Mouse (Mus musculus): ENCODE measurements around the gene Rassf1. TPM values are rescaled to one million over a fixed set of nuclear protein-coding genes. Genes with fewer than 3 reads are reported as not detected.

Gene Rassf1
- polyA plus RNA-seq, 1 experiment = 63.4 TPM

DNA sequence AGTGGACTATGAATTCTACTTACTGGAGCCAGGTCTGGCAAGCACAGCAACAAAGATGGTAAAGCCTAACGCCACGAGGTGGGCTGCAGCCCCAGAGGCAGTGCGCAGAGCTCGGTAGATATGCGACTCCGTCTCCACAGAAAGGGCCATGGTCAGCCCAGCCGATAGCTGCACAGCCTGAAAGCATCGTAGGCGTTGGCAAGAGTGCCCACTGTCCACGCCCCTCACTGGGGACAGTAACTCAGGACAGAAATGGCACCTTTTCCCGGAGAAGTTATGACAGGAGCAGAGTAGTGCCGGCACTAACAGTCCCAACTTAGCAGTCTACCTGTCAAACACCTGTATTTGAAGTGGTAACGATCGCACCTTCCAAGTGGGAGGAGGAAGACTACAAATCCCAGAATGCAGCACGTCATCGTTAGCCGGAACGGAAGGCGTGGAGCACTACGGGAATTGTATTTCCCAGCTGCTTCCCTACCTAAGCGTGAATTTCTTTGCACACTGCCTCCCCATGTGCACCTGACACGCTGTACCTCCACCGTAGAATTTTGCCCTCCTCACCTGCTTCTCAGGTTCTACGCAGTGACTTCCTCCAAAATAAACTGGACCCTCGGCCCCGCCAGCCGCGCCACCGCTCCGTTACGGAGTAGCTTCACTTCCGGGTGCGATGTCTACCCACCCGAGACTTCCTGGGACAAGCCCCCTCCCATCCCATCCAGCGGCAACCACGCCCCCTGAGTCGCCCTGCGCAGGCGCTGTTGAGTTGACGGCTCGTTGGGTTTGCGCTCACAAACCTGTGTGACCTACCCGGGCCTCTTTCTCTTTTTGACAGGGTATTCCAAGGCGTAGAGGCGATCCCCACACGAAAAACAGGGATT, 9.6 kb upstream of the Rassf1 start, which contains the start of the genes Cyb561d2 and Nprl2:
Gene Cyb561d2 (minus strand): TSS at position 720 of the 878 bp plus-strand sequence.
Gene Nprl2 (plus strand): TSS at position 753 of the 878 bp plus-strand sequence.
- Histone ChIP-seq H3K27ac (ENCODE audit: control insufficient read depth, insufficient read depth, low read depth, low read length) (peak within 1 kb of the TSS; percentile 85), H3K4me1 (ENCODE audit: control insufficient read depth, insufficient read depth, low read length) (peaks cover 17% of the 10 kb centered on the region), H3K36me3 (ENCODE audit: control insufficient read depth, insufficient read depth, low read length) (no peaks in the 10 kb centered on the region; the same call in none of the 2 replicates), H3K27me3 (ENCODE audit: control insufficient read depth, insufficient read depth, low read length) (no peaks in the 10 kb centered on the region), H3K4me3 (ENCODE audit: control insufficient read depth, low read depth, low read length) (peak within 1 kb of the TSS; percentile 92)
- no peak for TF ChIP-seq CTCF (IDR thresholded peaks at IDR 0.05; ENCODE audit: control insufficient read depth, insufficient read depth, insufficient replicate concordance, low read depth, low read length)
- TF ChIP-seq POLR2A (IDR thresholded peaks at IDR 0.05; ENCODE audit: control insufficient read depth, low read depth, low read length) = peak; percentile 61

- H3K27me3 ChIP-seq (ENCODE audit: control insufficient read depth, insufficient read depth, low read length) = no peaks in the 10 kb centered on the region
- H3K36me3 ChIP-seq (ENCODE audit: control insufficient read depth, insufficient read depth, low read length) = no peaks in the 10 kb centered on the region; the same call in none of the 2 replicates
- peak overlapping the region; percentile 64 for H3K27ac ChIP-seq (ENCODE audit: control insufficient read depth, insufficient read depth, low read depth, low read length)
- H3K4me3 ChIP-seq (ENCODE audit: control insufficient read depth, low read depth, low read length) = peak overlapping the region; percentile 92
- H3K4me1 ChIP-seq (ENCODE audit: control insufficient read depth, insufficient read depth, low read length) = peaks cover 19% of the 10 kb centered on the region
- TF ChIP-seq POLR2A (IDR thresholded peaks at IDR 0.05; ENCODE audit: control insufficient read depth, low read depth, low read length) (no peak), CTCF (IDR thresholded peaks at IDR 0.05; ENCODE audit: control insufficient read depth, insufficient read depth, insufficient replicate concordance, low read depth, low read length) (no peak)
These were observed 9.0 kb upstream of the Rassf1 start for GRCm38 (mm10) chr9:107542352-107542686.

- Histone ChIP-seq H3K36me3 (ENCODE audit: control insufficient read depth, insufficient read depth, low read length) (no peaks in the 10 kb centered on the region; the same call in none of the 2 replicates), H3K27ac (ENCODE audit: control insufficient read depth, insufficient read depth, low read depth, low read length) (no peak overlapping the region), H3K27me3 (ENCODE audit: control insufficient read depth, insufficient read depth, low read length) (no peaks in the 10 kb centered on the region), H3K4me1 (ENCODE audit: control insufficient read depth, insufficient read depth, low read length) (peaks cover 21% of the 10 kb centered on the region), H3K4me3 (ENCODE audit: control insufficient read depth, low read depth, low read length) (peak overlapping the region; percentile 92)
- TF ChIP-seq CTCF (IDR thresholded peaks at IDR 0.05; ENCODE audit: control insufficient read depth, insufficient read depth, insufficient replicate concordance, low read depth, low read length) (no peak), POLR2A (IDR thresholded peaks at IDR 0.05; ENCODE audit: control insufficient read depth, low read depth, low read length) (no peak)
These were observed 8.6 kb upstream of the Rassf1 start for GRCm38 (mm10) chr9:107542721-107543120.

GRCm38 (mm10) chr9:107543299-107543698, 8.1 kb upstream of the Rassf1 start:
- Histone ChIP-seq H3K36me3 (ENCODE audit: control insufficient read depth, insufficient read depth, low read length) (no peaks in the 10 kb centered on the region; the same call in 1 of the 2 replicates), H3K27me3 (ENCODE audit: control insufficient read depth, insufficient read depth, low read length) (no peaks in the 10 kb centered on the region), H3K4me3 (ENCODE audit: control insufficient read depth, low read depth, low read length) (peak overlapping the region; percentile 43), H3K4me1 (ENCODE audit: control insufficient read depth, insufficient read depth, low read length) (peaks cover 22% of the 10 kb centered on the region), H3K27ac (ENCODE audit: control insufficient read depth, insufficient read depth, low read depth, low read length) (no peak overlapping the region)
- TF ChIP-seq POLR2A (IDR thresholded peaks at IDR 0.05; ENCODE audit: control insufficient read depth, low read depth, low read length) (no peak), CTCF (IDR thresholded peaks at IDR 0.05; ENCODE audit: control insufficient read depth, insufficient read depth, insufficient replicate concordance, low read depth, low read length) (no peak)

GRCm38 (mm10) chr9:107544196-107544700, 7.1 kb upstream of the Rassf1 start:
- Histone ChIP-seq H3K4me3 (ENCODE audit: control insufficient read depth, low read depth, low read length) (no peak overlapping the region), H3K4me1 (ENCODE audit: control insufficient read depth, insufficient read depth, low read length) (peaks cover 22% of the 10 kb centered on the region), H3K27ac (ENCODE audit: control insufficient read depth, insufficient read depth, low read depth, low read length) (no peak overlapping the region), H3K36me3 (ENCODE audit: control insufficient read depth, insufficient read depth, low read length) (peaks cover 2% of the 10 kb centered on the region), H3K27me3 (ENCODE audit: control insufficient read depth, insufficient read depth, low read length) (no peaks in the 10 kb centered on the region)
- no peak for TF ChIP-seq POLR2A (IDR thresholded peaks at IDR 0.05; ENCODE audit: control insufficient read depth, low read depth, low read length)
- no peak for TF ChIP-seq CTCF (IDR thresholded peaks at IDR 0.05; ENCODE audit: control insufficient read depth, insufficient read depth, insufficient replicate concordance, low read depth, low read length)

DNA sequence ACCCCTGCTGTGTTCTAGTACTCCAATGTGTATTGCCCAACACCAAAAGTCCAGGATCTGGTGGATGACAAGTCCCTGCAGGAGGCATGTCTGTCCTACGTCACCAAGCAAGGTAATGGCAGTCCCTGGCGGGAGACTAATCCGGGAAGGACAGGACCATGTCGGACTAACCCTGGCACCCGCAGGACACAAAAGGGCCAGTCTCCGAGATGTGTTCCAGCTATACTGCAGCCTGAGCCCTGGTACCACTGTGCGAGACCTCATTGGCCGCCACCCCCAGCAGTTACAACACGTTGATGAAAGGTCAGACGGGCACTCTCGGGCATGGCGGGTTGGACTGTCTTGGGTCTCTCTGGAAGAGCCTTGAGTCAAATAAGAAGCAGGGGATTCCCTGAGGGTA, 6.6 kb upstream of the Rassf1 start:
- Histone ChIP-seq H3K36me3 (ENCODE audit: control insufficient read depth, insufficient read depth, low read length) (peaks cover 2% of the 10 kb centered on the region), H3K27me3 (ENCODE audit: control insufficient read depth, insufficient read depth, low read length) (no peaks in the 10 kb centered on the region), H3K27ac (ENCODE audit: control insufficient read depth, insufficient read depth, low read depth, low read length) (no peak overlapping the region), H3K4me1 (ENCODE audit: control insufficient read depth, insufficient read depth, low read length) (peaks cover 22% of the 10 kb centered on the region), H3K4me3 (ENCODE audit: control insufficient read depth, low read depth, low read length) (peak overlapping the region; percentile 21; the same call in 1 of the 2 replicates)
- TF ChIP-seq POLR2A (IDR thresholded peaks at IDR 0.05; ENCODE audit: control insufficient read depth, low read depth, low read length) (no peak), CTCF (IDR thresholded peaks at IDR 0.05; ENCODE audit: control insufficient read depth, insufficient read depth, insufficient replicate concordance, low read depth, low read length) (no peak)

- Histone ChIP-seq H3K27ac (ENCODE audit: control insufficient read depth, insufficient read depth, low read depth, low read length) (no peak overlapping the region), H3K27me3 (ENCODE audit: control insufficient read depth, insufficient read depth, low read length) (no peaks in the 10 kb centered on the region), H3K36me3 (ENCODE audit: control insufficient read depth, insufficient read depth, low read length) (peaks cover 2% of the 10 kb centered on the region), H3K4me1 (ENCODE audit: control insufficient read depth, insufficient read depth, low read length) (peaks cover 22% of the 10 kb centered on the region), H3K4me3 (ENCODE audit: control insufficient read depth, low read depth, low read length) (peak overlapping the region; percentile 21; the same call in 1 of the 2 replicates)
- TF ChIP-seq CTCF (IDR thresholded peaks at IDR 0.05; ENCODE audit: control insufficient read depth, insufficient read depth, insufficient replicate concordance, low read depth, low read length) = no peak
- no peak for TF ChIP-seq POLR2A (IDR thresholded peaks at IDR 0.05; ENCODE audit: control insufficient read depth, low read depth, low read length)
These were observed 6.2 kb upstream of the Rassf1 start for GRCm38 (mm10) chr9:107545199-107545598.

Measured in testis, adult 2 months (tissue).